Mouse (Mus musculus) heart, postnatal 0 days (tissue): Measurements from ENCODE around the gene Magi2. TPM values are rescaled to one million over a fixed set of nuclear protein-coding genes. Genes with fewer than 3 reads are reported as not detected.

ENCODE experiments used
- ATAC-seq: fragments of 200-750 bp; cut with Nextera tagmentation; 2 replicates; pipeline ENCODE4 v1.8.0; 2017; ENCODE audit warnings: low read depth, moderate number of reproducible peaks, moderate library complexity; ENCODE audit not compliant: insufficient read depth
- DNase-seq: peaks from one replicate; pipeline ENCODE4 v3.0.0-alpha.2; 2016; ENCODE audit warnings: low spot score
- H3K27ac ChIP-seq: fragments of 300-500 bp; sonication (generic); 2 replicates; pipeline ENCODE4 v1.5.1; 2014; ENCODE audit warnings: low read depth, mild to moderate bottlenecking
- H3K27me3 ChIP-seq: fragments of 300-500 bp; sonication (generic); 2 replicates; pipeline ENCODE4 v1.6.1; 2014; ENCODE audit warnings: low read length, mixed read lengths; ENCODE audit not compliant: control insufficient read depth, insufficient read depth
- H3K36me3 ChIP-seq: fragments of 300-500 bp; sonication (generic); replicated peaks from 2 replicates; pipeline ENCODE4 v1.6.1; 2014; ENCODE audit warnings: low read length, mixed read lengths; ENCODE audit not compliant: control insufficient read depth, insufficient read depth
- H3K4me1 ChIP-seq: fragments of 300-500 bp; sonication (generic); 2 replicates; pipeline ENCODE4 v1.6.1; 2014; ENCODE audit warnings: antibody characterized with exemption; ENCODE audit not compliant: control insufficient read depth, insufficient read depth
- H3K4me2 ChIP-seq: fragments of 300-500 bp; sonication (generic); 2 replicates; pipeline ENCODE4 v1.6.1; 2014; ENCODE audit warnings: low read depth, mild to moderate bottlenecking, low read length, moderate library complexity
- H3K4me3 ChIP-seq: fragments of 300-500 bp; sonication (generic); 2 replicates; pipeline ENCODE4 v1.5.1; 2014; ENCODE audit warnings: low read depth, low read length
- H3K9ac ChIP-seq: fragments of 300-500 bp; sonication (generic); replicated peaks from 2 replicates; pipeline ENCODE4 v1.6.1; 2014; ENCODE audit warnings: low read depth, low read length, mixed read lengths
- H3K9me3 ChIP-seq: fragments of 300-500 bp; sonication (generic); replicated peaks from 2 replicates; pipeline ENCODE4 v1.6.1; 2016; ENCODE audit warnings: low read length; ENCODE audit not compliant: control insufficient read depth
- CTCF ChIP-seq: IDR thresholded peaks from 2 replicates; pipeline ENCODE4 v1.5.1; 2016; ENCODE audit warnings: antibody characterized with exemption, control low read depth, low read depth
- EP300 ChIP-seq: IDR thresholded peaks from 2 replicates; pipeline ENCODE4 v1.6.1; 2016; ENCODE audit warnings: antibody characterized with exemption, low read depth
- WGBS: fragments of 180-500 bp; shearing (Covaris S2); extraction: QIAGEN DNeasy Blood & Tissue Kit; methylation state at CpG from one replicate; pipeline ENCODE4 v1.1.7; 2014; 5-methylcytosine and 5-hydroxymethylcytosine counted together
- polyA plus RNA-seq: library from polyadenylated mRNA; unstranded; fragments of >200 nt; fragmentation: Nextera tagmentation; extraction: Ambion mirVana; gene quantifications from 2 replicates; pipeline ENCODE4 v1.2.1, GENCODE M21; 2015
- total RNA-seq: library from RNA; depleted of rRNA; stranded (reverse); fragments of >200 nt; gene quantifications from 2 replicates; pipeline ENCODE4 v1.2.3, GENCODE M21; 2014; ENCODE audit warnings: low replicate concordance

Gene Magi2
- total and polyA plus RNA-seq, 2 experiments from 2014 or later: 1.7 to 9.5 TPM

GRCm38 (mm10) chr5:19895893-19896292, 669.1 kb downstream of the Magi2 start:
- H3K9ac ChIP-seq: no peak overlapping the region
- no peaks in the 10 kb centered on the region for H3K9me3 ChIP-seq
- WGBS: 64% methylated on average over 6 of the region's 6 CpGs
- no peak overlapping the region for H3K4me3 ChIP-seq
- H3K27ac ChIP-seq: no peak overlapping the region
- H3K27me3 ChIP-seq: no peaks in the 10 kb centered on the region
- DNase-seq (no peak), ATAC-seq (no peak)
- no peaks in the 10 kb centered on the region for H3K4me1 ChIP-seq
- TF ChIP-seq EP300: no peak
- no peak for TF ChIP-seq CTCF
- H3K4me2 ChIP-seq: no peak overlapping the region
- H3K36me3 ChIP-seq: no peaks in the 10 kb centered on the region

GRCm38 (mm10) chr5:19901625-19902024, 674.8 kb downstream of the Magi2 start:
- Histone ChIP-seq H3K4me2 (no peak overlapping the region), H3K27ac (no peak overlapping the region), H3K9ac (no peak overlapping the region), H3K4me3 (no peak overlapping the region), H3K36me3 (no peaks in the 10 kb centered on the region), H3K27me3 (no peaks in the 10 kb centered on the region), H3K4me1 (no peaks in the 10 kb centered on the region), H3K9me3 (no peaks in the 10 kb centered on the region)
- TF ChIP-seq CTCF (no peak), EP300 (no peak)
- WGBS: 65% methylated on average over 8 of the region's 8 CpGs
- DNase-seq (no peak), ATAC-seq (no peak)

DNA sequence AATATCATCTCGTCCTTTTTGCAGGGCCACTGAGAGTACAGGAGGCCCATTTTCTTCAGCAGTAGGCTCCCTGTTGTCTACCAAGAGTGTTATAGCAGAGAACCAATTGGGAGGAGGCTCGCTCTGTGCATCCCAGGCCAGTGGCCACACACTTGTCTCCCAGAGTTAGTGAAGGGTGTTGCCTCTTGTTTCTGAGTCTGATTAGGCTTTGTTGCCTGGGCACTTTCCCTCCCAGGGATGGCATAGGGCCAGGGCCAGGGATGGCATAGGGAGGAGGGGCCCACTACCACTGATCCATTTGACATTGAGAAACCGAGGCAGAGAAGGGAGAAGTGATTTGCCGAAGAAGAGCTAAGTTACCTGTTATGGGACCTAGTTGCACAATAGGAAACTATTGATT, 679.8 kb downstream of the Magi2 start:
- WGBS: 76% methylated on average over 4 of the region's 4 CpGs
- no peaks in the 10 kb centered on the region for H3K9me3 ChIP-seq
- DNase-seq (no peak), ATAC-seq (no peak)
- TF ChIP-seq CTCF (no peak), EP300 (no peak)
- H3K4me2 ChIP-seq: no peak overlapping the region
- peaks cover 12% of the 10 kb centered on the region for H3K27me3 ChIP-seq
- H3K27ac ChIP-seq: no peak overlapping the region
- no peaks in the 10 kb centered on the region for H3K36me3 ChIP-seq
- H3K4me1 ChIP-seq: 0 out of 2 replicates have a peak, but pooled peaks cover 9% of the 10 kb centered on the region
- H3K9ac ChIP-seq: no peak overlapping the region
- H3K4me3 ChIP-seq: no peak overlapping the region

GRCm38 (mm10) chr5:19907381-19907982, 680.6 kb downstream of the Magi2 start:
- H3K9me3 ChIP-seq: no peaks in the 10 kb centered on the region
- ATAC-seq (no peak), DNase-seq (no peak)
- no peak overlapping the region for H3K27ac ChIP-seq
- peak overlapping the region; percentile 72 for H3K4me2 ChIP-seq
- H3K4me3 ChIP-seq: peak overlapping the region; percentile 45
- no peak overlapping the region for H3K9ac ChIP-seq
- no peaks in the 10 kb centered on the region for H3K36me3 ChIP-seq
- 0 out of 2 replicates have a peak, but pooled peaks cover 9% of the 10 kb centered on the region for H3K4me1 ChIP-seq
- TF ChIP-seq CTCF: no peak
- TF ChIP-seq EP300: no peak
- H3K27me3 ChIP-seq: peaks cover 12% of the 10 kb centered on the region
- 8% methylated on average over 12 of the region's 12 CpGs for WGBS

DNA sequence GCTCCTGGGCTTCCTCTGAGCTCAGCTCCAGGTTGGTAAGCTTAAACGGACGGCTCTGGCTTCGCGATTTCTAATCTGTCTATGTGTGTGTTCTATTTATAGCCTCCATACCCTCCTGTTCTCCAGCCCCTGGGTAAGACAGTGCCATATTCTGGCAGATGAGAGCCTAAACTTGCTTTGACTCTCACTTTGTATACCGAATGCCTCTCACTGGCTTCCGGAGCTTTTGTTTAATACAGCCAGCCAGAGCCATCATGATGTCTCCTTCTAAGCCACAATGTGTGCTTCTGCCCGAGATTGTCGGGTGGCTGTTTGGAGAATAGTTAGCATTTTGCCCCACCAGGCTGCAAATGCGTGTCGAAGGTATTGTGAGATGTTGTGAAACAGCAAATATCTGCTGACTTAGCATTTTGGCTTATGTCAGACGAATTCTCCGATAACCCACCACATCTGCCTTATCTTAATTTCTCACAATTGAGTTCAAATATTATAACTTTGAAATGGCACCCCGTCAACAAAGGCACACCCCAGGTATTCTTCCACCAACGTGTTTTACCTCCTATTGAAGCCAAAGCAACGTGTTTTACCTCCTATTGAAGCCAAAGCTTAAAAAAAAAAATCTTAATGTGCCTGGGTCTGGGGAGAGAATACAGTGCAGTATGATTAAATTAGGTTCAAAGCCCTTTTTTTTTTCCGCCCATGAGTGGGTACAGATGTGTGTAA, 681.3 kb downstream of the Magi2 start:
- no peak overlapping the region for H3K27ac ChIP-seq
- 5% methylated on average over 16 of the region's 16 CpGs for WGBS
- DNase-seq (no peak), ATAC-seq (no peak)
- no peaks in the 10 kb centered on the region for H3K9me3 ChIP-seq
- TF ChIP-seq EP300 (no peak), CTCF (no peak)
- peak overlapping the region; percentile 72 for H3K4me2 ChIP-seq
- H3K27me3 ChIP-seq: peaks cover 12% of the 10 kb centered on the region
- 0 out of 2 replicates have a peak, but pooled peaks cover 9% of the 10 kb centered on the region for H3K4me1 ChIP-seq
- H3K36me3 ChIP-seq: no peaks in the 10 kb centered on the region
- peak overlapping the region; percentile 45 for H3K4me3 ChIP-seq
- H3K9ac ChIP-seq: no peak overlapping the region
